Mouse (Mus musculus) retina, postnatal 7 days (tissue): ENCODE results near the gene D430041D05Rik.

ENCODE experiments used
- DNase-seq: peaks from one replicate; pipeline ENCODE4 v3.0.0-alpha.2; 2012; ENCODE audit warnings: low read depth, low spot score

The D430041D05Rik gene

DNA sequence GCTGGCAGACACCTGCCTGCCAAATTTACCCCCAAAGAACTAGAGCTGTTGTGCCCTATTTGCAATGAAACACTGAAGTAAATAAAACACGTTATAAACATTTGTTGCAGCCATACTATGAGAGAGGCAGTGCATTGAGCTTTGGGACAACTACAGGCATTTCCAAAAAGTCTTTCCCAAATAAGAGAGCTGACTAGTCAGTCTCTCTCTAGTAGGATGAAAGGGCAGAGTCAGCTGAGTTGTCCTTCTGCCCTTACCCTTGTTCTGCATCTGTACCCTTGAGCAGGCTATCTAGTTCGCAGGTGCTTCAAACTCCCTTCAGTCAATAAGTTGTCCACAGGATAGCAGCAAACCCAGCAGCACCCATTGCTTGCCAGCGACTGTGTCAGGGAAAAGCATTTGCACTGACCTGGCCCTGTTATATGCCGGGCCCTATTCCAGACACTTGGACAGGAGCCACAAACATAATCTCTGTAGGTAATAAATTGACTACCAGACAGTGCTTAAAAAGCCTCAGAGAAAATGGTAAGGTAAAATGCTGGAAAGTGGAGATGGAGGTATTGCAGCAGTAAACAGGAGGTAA is at the start of gene D430041D05Rik:
Gene D430041D05Rik, minus strand, starts transcription at position 51 of the 583 bp plus-strand sequence.
- DNase-seq = no peak

DNA sequence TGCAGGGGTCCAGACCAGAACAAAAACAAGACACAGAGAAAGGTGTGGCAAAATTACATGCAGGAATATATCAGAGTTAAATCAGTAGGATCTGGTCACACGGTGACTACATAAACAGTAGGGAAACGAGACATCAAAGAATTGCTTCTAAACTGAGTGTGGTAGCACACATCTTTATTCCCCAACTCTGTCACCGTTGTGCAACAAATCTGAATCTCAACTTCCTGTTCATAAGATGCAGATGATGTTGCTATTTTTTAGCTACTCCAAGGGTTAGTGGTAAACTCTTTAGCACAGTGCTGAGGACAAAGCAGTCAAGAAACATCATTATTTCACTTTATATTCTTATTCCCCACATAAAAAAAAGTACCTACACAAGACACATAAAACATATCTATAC is 49.2 kb upstream of the D430041D05Rik start:
- no peak for DNase-seq

DNA sequence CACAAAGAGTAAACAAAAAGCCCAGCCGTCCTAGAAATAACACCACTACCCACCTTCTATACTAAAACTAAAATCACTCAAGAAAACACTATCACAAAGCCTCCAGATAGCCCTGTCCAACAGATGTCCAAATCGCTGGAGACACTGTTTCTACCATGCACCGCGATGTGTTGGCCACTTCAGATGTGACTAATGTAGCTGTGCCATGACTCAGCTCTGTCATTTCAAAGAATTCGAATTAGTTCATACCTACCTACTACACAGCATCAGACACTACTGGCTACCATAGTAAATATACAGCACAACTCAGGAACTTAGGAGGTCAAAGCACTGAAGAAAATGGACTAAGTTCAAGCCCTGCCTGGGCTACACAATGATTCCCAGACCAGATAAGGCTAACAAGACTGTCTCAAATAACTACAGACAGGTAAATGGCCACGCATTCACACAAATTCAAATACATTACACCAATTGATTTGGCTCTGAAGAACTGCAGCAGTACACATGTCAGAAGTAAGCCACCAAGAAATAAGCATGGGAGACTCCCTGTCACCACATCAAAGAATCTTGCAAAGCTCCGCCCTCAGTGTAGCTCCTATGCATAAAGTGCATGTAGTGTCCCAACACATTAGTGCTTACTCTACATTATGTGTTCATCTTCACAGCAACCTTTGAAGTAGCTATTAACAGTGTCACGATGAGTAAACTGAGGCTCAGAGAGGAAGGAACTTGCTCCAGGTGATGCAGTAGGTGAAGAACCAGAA is 47.9 kb upstream of the D430041D05Rik start:
- DNase-seq = no peak

DNA sequence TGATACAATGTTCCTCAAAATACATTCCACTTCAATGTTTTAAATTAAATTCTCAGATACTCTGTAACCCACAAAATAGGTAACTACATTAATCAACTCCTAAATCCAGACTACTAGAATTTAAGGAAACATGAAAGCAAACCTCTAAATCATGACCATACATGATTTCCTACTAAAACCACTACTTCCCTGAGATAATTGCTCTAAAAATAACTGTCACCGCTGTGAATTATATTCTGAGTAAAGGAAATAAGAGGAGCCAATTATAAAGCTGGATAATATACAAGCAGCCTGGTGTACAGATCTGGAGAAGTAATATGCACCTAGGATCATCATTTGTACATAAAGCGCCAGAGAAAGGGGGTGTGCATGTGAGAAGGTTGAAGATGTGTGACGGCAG is 46.3 kb upstream of the D430041D05Rik start:
- no peak for DNase-seq

DNA sequence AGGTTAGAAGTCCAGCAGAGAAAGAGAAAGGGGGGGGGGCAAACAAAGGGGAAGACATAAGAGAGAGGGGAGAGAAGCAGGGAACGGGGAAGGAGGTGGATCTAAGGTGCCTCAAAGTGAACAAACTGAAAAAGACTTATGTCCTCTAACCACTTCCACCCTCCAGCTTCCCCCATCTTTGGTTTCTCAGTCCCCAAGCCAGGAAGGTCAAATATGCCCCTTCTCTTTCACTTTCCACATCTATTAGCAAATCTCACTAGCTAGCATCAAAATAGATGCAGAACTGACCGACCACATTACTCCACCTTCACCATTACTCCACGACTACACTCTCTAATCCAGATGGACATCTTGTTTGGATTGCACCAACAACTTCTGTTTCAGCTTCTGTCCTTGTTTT is 39.9 kb upstream of the D430041D05Rik start:
- no peak for DNase-seq

DNA sequence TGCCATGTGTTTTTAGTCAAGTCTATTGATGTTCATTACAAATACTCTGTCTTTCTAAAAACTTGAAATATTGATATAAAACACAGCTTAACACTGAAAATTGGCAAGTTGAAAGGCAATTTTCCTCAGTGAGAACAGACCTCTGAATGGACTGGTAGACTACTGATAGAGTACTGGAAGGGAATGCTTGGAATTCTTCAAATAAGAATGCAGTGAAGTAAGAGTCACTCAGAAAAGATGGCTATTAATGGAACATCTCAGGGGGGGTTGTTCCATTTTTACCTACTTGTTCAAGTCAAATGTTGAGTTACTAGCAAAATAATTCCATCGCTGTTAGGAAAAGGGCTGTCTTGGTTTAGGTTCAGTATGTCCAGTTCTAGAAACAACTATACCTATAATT is 38.4 kb upstream of the D430041D05Rik start:
- DNase-seq = no peak

DNA sequence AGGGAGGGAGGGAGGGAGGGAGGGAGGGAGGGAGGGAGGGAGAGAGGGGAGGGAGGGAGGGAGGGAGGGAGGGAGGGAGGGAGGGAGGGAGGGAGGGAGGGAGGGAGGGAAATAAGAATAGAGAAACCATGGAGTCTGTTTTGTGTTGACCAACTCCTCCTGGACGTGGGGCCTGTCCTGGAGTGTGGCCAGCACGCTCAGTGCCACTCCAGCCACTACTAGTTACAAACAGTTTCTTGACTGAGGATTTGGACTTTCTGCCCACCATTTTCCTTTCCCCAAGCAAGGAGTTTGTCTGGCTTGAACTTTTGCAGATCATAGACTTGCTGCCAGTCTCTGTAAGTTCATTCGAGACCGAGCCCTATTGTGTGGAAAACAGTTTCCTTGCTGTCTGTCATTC is 37.4 kb upstream of the D430041D05Rik start:
- DNase-seq = no peak

DNA sequence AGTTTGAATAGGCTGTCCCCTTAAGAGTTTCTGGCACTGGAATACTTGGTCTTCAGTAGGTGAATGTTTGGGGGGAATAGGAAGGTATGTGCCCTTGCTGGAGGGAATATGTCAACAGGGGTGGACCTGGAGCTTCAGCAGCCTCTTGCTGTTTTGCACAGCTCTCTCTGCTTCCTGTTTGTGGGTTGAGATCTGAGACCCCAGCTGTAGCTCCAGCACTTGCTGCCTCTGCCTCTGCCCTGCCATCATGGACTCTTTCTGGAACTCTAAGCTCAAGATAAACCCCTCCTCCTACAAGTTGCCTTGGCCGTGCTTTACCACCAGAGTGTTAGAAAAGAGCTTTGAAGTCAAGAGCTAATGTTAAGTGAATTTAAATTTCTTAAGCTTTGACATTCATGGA is 35.2 kb upstream of the D430041D05Rik start:
- DNase-seq = no peak

DNA sequence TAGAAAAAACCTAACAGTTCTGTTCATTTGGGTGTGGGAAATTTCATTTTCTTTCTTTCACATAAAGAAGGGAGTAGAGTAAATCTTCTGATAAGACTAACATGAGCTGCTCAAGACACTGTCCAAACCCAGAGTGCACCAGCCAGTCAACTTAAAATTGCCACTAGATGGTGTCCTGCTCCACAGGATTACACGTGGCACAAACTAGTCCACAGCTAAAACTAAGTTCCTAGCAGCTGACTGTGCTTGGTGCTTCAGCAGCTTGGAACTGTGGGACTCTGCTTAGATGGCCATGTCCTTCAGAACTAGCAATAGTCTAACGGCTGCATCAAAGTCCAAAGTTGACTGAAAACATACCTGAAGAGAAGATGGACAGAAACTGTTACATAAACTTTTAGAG is 34.0 kb upstream of the D430041D05Rik start:
- DNase-seq = peak; percentile 53

DNA sequence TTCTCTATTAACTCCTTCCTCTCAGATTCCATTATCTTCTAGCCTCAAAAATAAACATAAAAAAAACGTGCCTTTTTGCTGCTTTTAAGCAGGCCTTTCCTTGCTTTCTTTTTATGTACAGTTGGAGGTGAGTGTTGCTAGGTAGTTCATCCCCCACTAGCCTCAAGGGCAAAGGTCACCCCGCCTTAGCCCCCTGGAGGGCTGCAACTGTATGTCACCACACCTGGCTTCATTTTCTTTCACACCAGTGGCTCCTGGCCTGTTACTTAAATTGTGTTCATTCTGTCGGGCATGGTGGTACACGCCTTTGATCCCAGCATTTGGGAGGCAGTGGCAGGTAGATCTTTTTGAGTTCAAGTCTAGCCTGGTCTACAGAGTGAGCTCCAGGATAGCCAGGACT is 31.5 kb upstream of the D430041D05Rik start:
- no peak for DNase-seq

DNA sequence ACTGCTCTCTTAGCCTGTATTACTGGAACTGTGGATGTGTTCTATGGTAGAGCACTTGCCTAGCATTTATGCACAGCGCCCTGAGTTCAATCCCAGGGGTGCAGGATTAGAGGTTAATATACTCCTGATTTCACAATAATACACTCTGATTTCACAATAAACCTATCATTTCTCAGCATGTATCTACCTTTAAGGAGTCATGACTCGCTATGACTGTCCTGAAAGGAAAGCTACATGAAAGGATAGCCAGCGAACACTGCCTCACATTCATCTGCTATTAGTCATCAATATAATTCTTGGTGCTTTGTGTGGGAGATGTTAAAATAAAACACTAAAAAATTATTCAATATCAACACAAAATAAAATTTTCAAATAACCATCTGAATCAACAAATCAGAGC is 25.4 kb upstream of the D430041D05Rik start:
- no peak for DNase-seq

DNA sequence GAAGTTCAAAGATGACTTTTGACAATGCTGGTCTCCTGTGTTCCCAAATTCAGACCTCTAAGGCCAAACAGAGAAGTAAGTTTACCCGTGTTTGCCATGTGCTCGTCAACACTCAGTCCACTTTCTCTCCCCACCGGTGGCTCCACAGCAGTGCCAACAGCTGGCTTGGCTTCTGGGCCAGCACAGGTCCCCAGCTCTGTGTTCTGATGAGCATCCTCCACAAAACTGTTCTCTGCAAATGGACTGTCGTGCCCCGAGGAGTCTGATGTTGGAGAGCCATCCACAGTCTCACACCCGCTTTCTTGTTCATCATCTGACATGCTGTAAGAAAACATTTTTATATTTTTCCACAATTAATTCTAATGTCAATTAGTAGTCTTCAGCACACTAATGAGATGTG is 20.3 kb upstream of the D430041D05Rik start:
- no peak for DNase-seq

DNA sequence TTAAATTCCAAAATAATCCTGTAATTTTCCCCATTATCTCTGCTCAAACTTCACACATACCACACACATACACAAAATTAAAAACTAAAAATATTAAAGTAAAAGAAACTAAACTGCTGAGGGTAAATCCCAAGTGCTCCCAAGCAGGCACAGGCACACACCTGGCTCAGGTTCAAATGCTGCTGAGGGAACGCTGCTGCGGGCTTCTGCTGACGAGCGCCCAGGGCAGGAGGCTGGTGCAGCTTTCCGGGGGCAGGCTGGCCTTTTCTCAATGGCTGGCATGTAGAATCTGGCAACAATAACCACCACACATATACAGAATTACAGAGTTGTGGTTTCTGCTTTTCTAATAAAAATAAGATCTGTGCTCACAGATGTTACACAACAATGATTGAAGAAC is 19.8 kb upstream of the D430041D05Rik start:
- no peak for DNase-seq

DNA sequence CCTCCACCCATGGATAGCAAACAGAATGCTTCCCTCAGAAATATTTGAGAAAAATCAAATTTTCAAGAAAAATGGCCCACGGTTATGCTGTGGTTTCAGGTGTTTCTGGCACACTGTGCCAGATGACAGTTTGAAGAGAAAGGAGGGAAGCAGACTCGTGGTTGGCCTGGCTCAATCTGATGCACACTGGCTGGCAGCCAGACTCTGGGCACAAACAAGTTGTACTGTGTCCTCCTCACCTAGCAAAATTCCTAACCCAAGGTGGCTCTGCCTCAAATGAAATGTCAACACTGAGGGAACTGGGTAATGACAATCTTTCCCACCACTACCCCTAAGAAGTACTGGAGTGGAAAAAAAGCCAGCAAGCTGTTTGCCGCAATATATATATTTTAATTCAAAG is 15.3 kb upstream of the D430041D05Rik start:
- DNase-seq = no peak

DNA sequence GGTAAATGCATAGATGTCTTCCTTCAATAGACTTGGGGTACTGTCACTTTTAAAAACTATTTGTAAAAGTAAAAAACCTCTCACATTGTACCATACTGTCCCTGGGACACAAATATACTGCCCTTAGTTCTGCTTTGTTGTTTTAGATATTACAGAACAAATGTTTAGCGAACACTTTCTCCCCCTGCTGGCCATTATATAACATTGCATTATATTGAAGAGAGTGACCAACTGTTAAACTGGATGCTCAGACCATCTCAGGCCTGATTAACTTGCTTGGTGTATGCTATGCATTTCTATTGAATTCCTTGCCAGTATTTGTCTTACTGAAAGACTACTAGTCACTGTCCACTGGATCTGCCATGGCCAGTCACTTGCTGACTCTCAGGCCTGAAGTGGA is 11.4 kb upstream of the D430041D05Rik start:
- peak; percentile 44 for DNase-seq

DNA sequence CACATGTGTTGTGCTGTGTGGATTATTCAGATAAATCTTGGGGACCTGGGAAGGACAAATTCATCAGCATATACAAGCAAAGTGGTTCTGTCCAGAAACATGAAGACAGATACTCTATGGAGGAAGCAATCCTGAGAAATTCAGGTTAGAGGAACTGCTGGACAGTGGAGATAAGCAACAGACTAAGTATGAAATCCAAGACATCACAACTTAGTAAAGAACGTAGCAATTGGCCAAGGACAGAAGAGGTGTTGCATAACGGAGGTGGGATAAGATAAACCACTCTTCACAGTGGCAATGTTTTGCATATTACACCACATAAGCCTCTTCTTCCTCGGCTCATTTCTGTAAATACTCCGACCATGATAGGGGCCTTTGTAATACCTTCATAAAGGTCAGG is 10.0 kb upstream of the D430041D05Rik start:
- no peak for DNase-seq

DNA sequence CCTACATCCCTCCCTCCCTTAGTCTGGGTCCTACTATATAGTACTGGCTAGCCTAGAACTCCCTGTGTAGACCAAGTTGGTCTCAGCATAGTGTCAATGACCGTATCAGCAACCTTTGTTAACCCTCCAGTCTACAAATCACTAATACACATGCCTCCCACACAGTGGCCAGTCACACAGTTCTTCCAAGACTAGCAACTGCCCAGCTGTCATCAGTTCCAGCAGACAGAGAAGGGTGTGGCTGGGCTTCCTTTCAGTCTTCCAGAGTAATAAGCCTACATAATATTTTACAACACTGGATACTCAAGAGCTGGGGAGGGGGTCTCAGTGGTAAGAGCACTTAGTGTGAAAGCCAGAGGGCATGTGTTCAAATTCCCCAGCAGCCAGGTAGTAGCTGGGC is 9.2 kb upstream of the D430041D05Rik start:
- no peak for DNase-seq

DNA sequence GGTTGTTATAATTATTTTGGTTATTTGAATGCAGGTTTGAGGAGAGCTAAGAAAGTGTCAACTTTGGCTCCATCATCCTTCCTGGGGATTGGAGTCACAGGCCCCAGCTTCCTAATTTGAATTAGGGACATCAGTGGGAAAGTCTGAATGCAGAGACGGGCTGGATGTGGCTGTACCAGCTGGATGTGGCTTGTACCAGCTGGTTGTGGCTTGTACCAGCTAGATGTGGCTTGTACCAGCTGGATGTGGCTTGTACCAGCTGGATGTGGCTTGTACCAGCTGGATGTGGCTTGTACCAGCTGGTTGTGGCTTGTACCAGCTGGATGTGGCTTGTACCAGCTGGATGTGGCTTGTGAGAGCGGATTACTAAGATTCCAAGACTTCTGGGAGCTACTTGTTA is 8.6 kb upstream of the D430041D05Rik start:
- no peak for DNase-seq

DNA sequence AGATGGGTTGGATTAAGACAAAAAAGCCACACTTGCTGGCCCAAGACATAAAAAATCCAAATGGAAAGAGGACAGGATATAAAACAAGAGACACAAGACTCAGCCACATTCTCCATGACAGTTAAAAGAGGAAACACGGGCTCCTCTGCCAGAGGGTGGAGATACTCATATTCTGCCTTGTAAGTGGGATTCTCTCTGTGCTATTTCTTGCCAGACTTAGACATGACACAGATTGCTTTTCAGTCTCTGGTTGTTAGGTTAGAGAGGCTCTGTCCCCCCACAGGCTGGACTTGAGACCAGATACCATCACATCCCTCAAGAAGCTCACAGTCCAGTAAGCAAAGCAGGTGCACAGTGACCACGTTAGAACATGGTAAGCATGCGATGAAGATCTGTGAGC is 2.2 kb upstream of the D430041D05Rik start:
- DNase-seq = no peak

DNA sequence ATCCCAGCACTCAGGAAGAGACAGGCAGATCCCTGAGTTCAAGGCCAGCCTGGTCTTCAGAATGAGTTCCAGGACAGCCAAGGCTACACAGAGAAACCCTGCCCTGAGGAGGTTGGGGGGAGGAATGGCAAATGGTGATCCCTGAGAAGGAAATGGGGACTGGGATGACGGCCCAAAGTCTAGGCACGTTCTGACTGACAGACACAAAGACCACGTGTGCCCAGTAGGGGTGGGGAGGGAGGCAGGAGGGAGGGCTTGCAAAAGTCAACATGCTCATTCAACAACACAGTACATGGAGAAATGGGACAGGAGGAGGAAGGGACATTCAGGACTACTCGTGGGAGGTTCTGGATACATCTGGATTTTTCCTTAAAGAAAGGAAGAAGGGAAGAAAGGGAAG is 1.7 kb upstream of the D430041D05Rik start:
- DNase-seq = no peak

DNA sequence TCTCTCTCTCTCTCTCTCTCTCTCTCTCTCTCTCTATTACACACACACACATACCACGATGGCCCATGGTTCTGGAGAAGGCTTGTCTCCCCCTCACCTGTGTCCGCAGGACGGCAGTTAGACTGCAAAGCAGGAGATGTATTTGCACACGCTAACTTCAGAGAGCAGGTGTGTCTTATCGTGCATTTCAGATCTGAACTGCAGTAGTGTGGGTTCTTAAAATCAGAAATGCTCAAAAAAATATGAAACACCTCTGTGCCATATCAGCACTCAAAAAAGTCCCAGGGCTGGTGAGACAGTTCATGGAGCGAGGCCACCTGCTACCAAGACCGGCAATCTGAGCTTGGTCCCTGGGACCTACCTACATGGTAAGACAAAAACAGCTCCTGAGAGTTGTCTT is 993 bp upstream of the D430041D05Rik start:
- DNase-seq = no peak

DNA sequence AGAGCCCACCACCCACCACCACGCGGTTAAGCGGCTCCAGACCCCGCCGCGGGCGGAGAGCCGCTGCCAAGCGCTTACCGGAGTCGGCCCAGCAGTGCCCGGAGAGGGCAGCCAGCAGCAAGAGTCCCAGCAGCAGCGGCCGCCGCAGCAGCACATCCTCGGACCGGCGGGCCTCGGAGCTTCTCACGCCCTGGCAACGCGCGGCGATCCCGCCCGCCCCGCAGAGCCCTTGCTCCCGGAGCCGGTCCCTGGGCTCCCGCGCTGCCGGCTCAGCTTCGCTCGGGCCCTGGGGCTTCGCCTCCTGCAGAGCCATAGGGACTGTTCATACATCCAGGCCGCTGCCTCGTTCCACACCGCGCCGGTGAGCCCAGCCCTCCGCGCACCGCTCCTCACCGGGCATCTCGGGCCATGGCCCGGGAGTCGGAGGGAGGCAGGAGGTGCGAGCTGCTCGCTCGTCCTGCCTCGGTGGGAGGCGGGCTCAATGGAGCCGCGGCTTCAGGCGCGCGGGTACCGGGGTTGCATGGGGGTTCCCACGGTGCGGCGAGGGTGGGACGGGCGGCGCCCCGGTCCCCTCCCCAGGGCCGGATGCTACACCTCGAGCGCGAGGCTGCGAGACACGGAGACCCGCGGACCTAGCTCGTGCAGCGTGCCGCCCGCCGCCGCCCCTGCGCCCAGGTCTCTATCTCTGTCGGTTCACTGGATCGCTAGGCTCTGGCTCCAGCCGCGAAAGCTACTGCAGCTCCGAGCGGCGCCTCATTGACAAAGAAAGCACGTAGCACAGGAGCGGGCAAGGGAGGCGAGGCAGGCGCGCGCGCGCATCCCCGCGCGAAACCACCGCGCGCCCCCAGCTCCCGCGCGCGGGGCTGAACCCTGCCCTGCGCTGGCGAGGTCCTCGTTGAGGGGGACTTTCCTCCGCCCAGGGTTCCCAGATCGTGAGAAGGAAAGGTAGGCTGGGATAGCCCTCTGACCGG is 677 bp downstream of the D430041D05Rik start:
- peak; percentile 20 for DNase-seq
